In genomic region chr3:145248040-145248439, GRCm38 (mm10) we compare ENCODE assay signal across 25 mouse cellular contexts. TPM values are rescaled to one million over a fixed set of nuclear protein-coding genes. Genes with fewer than 3 reads are reported as not detected.
DNase-seq lines count a peak whose midpoint lies in the region; ATAC-seq and TF ChIP-seq lines count a peak whose summit lies in the region.
"Had no signal": no experiment of that assay in that cellular context is flagged by ENCODE, and none has a peak within 500 bp of the region (broad histone marks: within the 10 kb centered on the region; RNA-seq: fewer than 3 reads in every experiment).

No protein-coding gene starts in this region.

- no peaks in the 10 kb centered on the region for H3K36me3 ChIP-seq in embryonic facial prominence, embryonic 11.5 days (replicated peaks; ENCODE audit: control insufficient read depth, insufficient read depth, low read depth, low read length)
- no peaks in the 10 kb centered on the region for H3K36me3 ChIP-seq in embryonic facial prominence, embryonic 10.5 days (replicated peaks)
- H3K36me3 ChIP-seq in C2C12 (ENCODE audit: control insufficient read depth, insufficient read depth): no peaks in the 10 kb centered on the region
- no peaks in the 10 kb centered on the region for H3K36me3 ChIP-seq in CH12.LX (replicated peaks in 1 of 2; ENCODE audit: control insufficient read depth in 1 of 2, insufficient read depth in 1 of 2, low read length in 1 of 2)
- H3K36me3 ChIP-seq in myocyte (ENCODE audit: control insufficient read depth, insufficient read depth): no peaks in the 10 kb centered on the region
- H3K36me3 ChIP-seq in hindbrain, embryonic 13.5 days: no peaks in the 10 kb centered on the region
- H3K36me3 ChIP-seq: G1E had no signal

- TF ChIP-seq POLR2A in CH12.LX (IDR thresholded peaks at IDR 0.05; ENCODE audit: low read depth, low read length) (no peak), myocyte (IDR thresholded peaks at IDR 0.05; ENCODE audit: insufficient read length, low read depth) (no peak)

- H3K4me2 ChIP-seq in embryonic facial prominence, embryonic 11.5 days (ENCODE audit: low read depth, low read length): no peak overlapping the region
- H3K4me2 ChIP-seq in CH12.LX (ENCODE audit: insufficient read depth, low read depth, poor library complexity, severe bottlenecking): no peak overlapping the region
- H3K4me2 ChIP-seq in myocyte (ENCODE audit: low read depth): no peak overlapping the region
- H3K4me2 ChIP-seq in hindbrain, embryonic 13.5 days: no peak overlapping the region

- no peak for ATAC-seq in embryonic facial prominence, embryonic 11.5 days (replicated peaks; ENCODE audit: insufficient number of reproducible peaks, low FRiP score, low TSS enrichment, low read depth)
- no peak for ATAC-seq in hindbrain, embryonic 13.5 days (ENCODE audit: low FRiP score)
- ATAC-seq: activated CD4-positive, CD25-positive, alpha-beta regulatory T cell, adult 4 months; CD4-positive, CD25-positive, alpha-beta regulatory T cell, adult 4 months; Patski had no signal

- H3K79me3 ChIP-seq in C2C12 (ENCODE audit: low read depth): no peaks in the 10 kb centered on the region

- H3K4me1 ChIP-seq in embryonic facial prominence, embryonic 11.5 days (ENCODE audit: control insufficient read depth, insufficient read depth, low read length): no peaks in the 10 kb centered on the region
- H3K4me1 ChIP-seq in embryonic facial prominence, embryonic 10.5 days: 0 out of 2 replicates have a peak, but pooled peaks cover 3% of the 10 kb centered on the region
- H3K4me1 ChIP-seq in CH12.LX (ENCODE audit: control insufficient read depth in 1 of 2, insufficient read depth in 2 of 2): peaks cover 0 to 6% of the 10 kb centered on the region in 2 experiments; a peak in 2 of 4 replicates
- no peaks in the 10 kb centered on the region for H3K4me1 ChIP-seq in hindbrain, embryonic 13.5 days (replicated peaks)

- H3K79me2 ChIP-seq in C2C12 (ENCODE audit: control insufficient read depth, insufficient read depth) (no peaks in the 10 kb centered on the region), CH12.LX (replicated peaks; ENCODE audit: control insufficient read depth, extremely low read depth, insufficient read depth, poor library complexity, severe bottlenecking) (no peaks in the 10 kb centered on the region), myocyte (ENCODE audit: control insufficient read depth, insufficient read depth) (no peaks in the 10 kb centered on the region)

- TF ChIP-seq CTCF in C2C12 (IDR thresholded peaks at IDR 0.05; ENCODE audit: control insufficient read depth, insufficient read depth, insufficient read length) (no peak), CH12.LX (conservative IDR thresholded peaks at IDR 0.05 in 1 of 2, IDR thresholded peaks at IDR 0.05 in 1 of 2; ENCODE audit: low read depth in 2 of 2, low read length in 2 of 2) (no peak)

- WGBS in embryonic facial prominence, embryonic 11.5 days: 71% methylated on average over 2 of the region's 2 CpGs
- 78% methylated on average over 2 of the region's 2 CpGs for WGBS in embryonic facial prominence, embryonic 10.5 days
- 93% methylated on average over 2 of the region's 2 CpGs for WGBS in hindbrain, embryonic 13.5 days

- dilution Hi-C loops in CH12.LX (cut with MboI; ENCODE audit: extremely low pct_ligation_motif_present, extremely low pct_unique_long_range_greater_than_20kb, low sequenced_read_pairs): no loop called here

- H3K27ac ChIP-seq in embryonic facial prominence, embryonic 11.5 days (replicated peaks; ENCODE audit: low read depth, low read length): no peak overlapping the region
- no peak overlapping the region for H3K27ac ChIP-seq in embryonic facial prominence, embryonic 10.5 days (replicated peaks)
- H3K27ac ChIP-seq in CH12.LX (ENCODE audit: insufficient read depth, low read depth): no peak overlapping the region
- no peak overlapping the region for H3K27ac ChIP-seq in hindbrain, embryonic 13.5 days

- H3ac ChIP-seq in C2C12 (ENCODE audit: control insufficient read depth, insufficient read length, low read depth): no peak overlapping the region
- no peak overlapping the region for H3ac ChIP-seq in myocyte (ENCODE audit: control insufficient read depth, insufficient read length)

- in situ Hi-C loops in CH12.LX (cut with MboI; ENCODE audit: low pct_ligation_motif_present, low pct_unique_long_range_greater_than_20kb, low sequenced_read_pairs): no loop called here

- TF ChIP-seq EP300 in CH12.LX (IDR thresholded peaks at IDR 0.05; ENCODE audit: low read length): no peak

- H3K9ac ChIP-seq in embryonic facial prominence, embryonic 11.5 days (replicated peaks; ENCODE audit: low read length): no peak overlapping the region
- no peak overlapping the region for H3K9ac ChIP-seq in CH12.LX (ENCODE audit: insufficient read depth, low read depth)
- no peak overlapping the region for H3K9ac ChIP-seq in hindbrain, embryonic 13.5 days

- no peaks in the 10 kb centered on the region for H3K27me3 ChIP-seq in embryonic facial prominence, embryonic 11.5 days (ENCODE audit: control insufficient read depth, insufficient read depth, low read length)
- H3K27me3 ChIP-seq in embryonic facial prominence, embryonic 10.5 days (replicated peaks; ENCODE audit: low read depth, poor library complexity, severe bottlenecking): no peaks in the 10 kb centered on the region
- H3K27me3 ChIP-seq in C2C12 (ENCODE audit: control insufficient read depth, insufficient read depth, insufficient read length): no peaks in the 10 kb centered on the region
- no peaks in the 10 kb centered on the region for H3K27me3 ChIP-seq in CH12.LX (replicated peaks)
- no peaks in the 10 kb centered on the region for H3K27me3 ChIP-seq in myocyte (ENCODE audit: control insufficient read depth, insufficient read depth, insufficient read length)
- H3K27me3 ChIP-seq in hindbrain, embryonic 13.5 days: no peaks in the 10 kb centered on the region

- no peaks in the 10 kb centered on the region for H3K9me3 ChIP-seq in embryonic facial prominence, embryonic 11.5 days (replicated peaks; ENCODE audit: control insufficient read depth, low read length)
- no peaks in the 10 kb centered on the region for H3K9me3 ChIP-seq in embryonic facial prominence, embryonic 10.5 days
- H3K9me3 ChIP-seq in CH12.LX (replicated peaks; ENCODE audit: low read length): no peaks in the 10 kb centered on the region
- no peaks in the 10 kb centered on the region for H3K9me3 ChIP-seq in hindbrain, embryonic 13.5 days
- H3K9me3 ChIP-seq: G1E had no signal

- peak; percentile 15 for DNase-seq in embryonic facial prominence, embryonic 11.5 days (ENCODE audit: low spot score)
- DNase-seq in embryonic facial prominence, embryonic 10.5 days (ENCODE audit: low spot score): no peak
- DNase-seq in CH12.LX (ENCODE audit: extremely low read depth): no peak
- no peak for DNase-seq in frontal cortex, postnatal 25 days (ENCODE audit: low spot score in 2 of 2)
- DNase-seq in thymus, postnatal 10 days (ENCODE audit: low spot score in 2 of 2): no peak
- DNase-seq: adrenal gland, adult 2 months; adrenal gland, adult 8-10 months; adrenal gland, postnatal 10 days; adrenal gland, postnatal 14 days; adrenal gland, postnatal 25 days; adrenal gland, postnatal 36 days; B cell, adult 2 months; cerebellum, adult 11 months; cerebellum, adult 11-12 months; cerebellum, adult 18-20 months; cerebellum, adult 2 months had no signal

- H3K4me3 ChIP-seq in embryonic facial prominence, embryonic 11.5 days (ENCODE audit: low read depth, low read length): no peak overlapping the region
- no peak overlapping the region for H3K4me3 ChIP-seq in embryonic facial prominence, embryonic 10.5 days
- H3K4me3 ChIP-seq in C2C12 (ENCODE audit: insufficient read depth, poor library complexity, severe bottlenecking) (no peak overlapping the region), CH12.LX (replicated peaks in 1 of 3; ENCODE audit: low read depth in 2 of 3, low read length in 2 of 3, poor library complexity in 1 of 3) (no peak overlapping the region), myocyte (no peak overlapping the region)
- no peak overlapping the region for H3K4me3 ChIP-seq in hindbrain, embryonic 13.5 days

- TF ChIP-seq RAD21 in CH12.LX (IDR thresholded peaks at IDR 0.05; ENCODE audit: low read depth, low read length): no peak

TF ChIP-seq in C2C12, 6 proteins besides CTCF, POLR2A, EP300 and RAD21:
- TF ChIP-seq CEBPB (IDR thresholded peaks at IDR 0.05; ENCODE audit: low read depth) (no peak), USF1 (IDR thresholded peaks at IDR 0.05; ENCODE audit: low read depth) (peak; percentile 30)
TF ChIP-seq in C2C12: peak in this region for 1.

TF ChIP-seq in CH12.LX, 34 proteins besides CTCF, POLR2A, EP300 and RAD21:
- peak; percentile 76 for TF ChIP-seq USF2 (conservative IDR thresholded peaks at IDR 0.05; ENCODE audit: low read depth, low read length)
- TF ChIP-seq TCF12 (IDR thresholded peaks at IDR 0.05; ENCODE audit: low read depth, low read length): no peak
- no peak for TF ChIP-seq NRF1 (IDR thresholded peaks at IDR 0.05; ENCODE audit: low read depth, low read length)
- TF ChIP-seq USF1 (IDR thresholded peaks at IDR 0.05; ENCODE audit: low read depth, low read length): peak; percentile 65
- TF ChIP-seq POLR2AphosphoS2 (IDR thresholded peaks at IDR 0.05; ENCODE audit: low read depth, low read length): no peak
- peak; percentile 75 for TF ChIP-seq BHLHE40 (IDR thresholded peaks at IDR 0.05; ENCODE audit: low read depth, low read length)
- no peak for TF ChIP-seq CHD1 (IDR thresholded peaks at IDR 0.05; ENCODE audit: low read depth, low read length)

TF ChIP-seq in myocyte, 11 proteins besides CTCF, POLR2A, EP300 and RAD21 (continues in another document):
- TF ChIP-seq E2F4 (IDR thresholded peaks at IDR 0.05; ENCODE audit: insufficient read depth) (no peak), MYOG (IDR thresholded peaks at IDR 0.05; ENCODE audit: control insufficient read depth in 1 of 3, insufficient read depth in 1 of 3, insufficient read length in 2 of 3, low read depth in 2 of 3) (no peak), MAX (IDR thresholded peaks at IDR 0.05; ENCODE audit: low read depth) (no peak), MYOD1 (IDR thresholded peaks at IDR 0.05; ENCODE audit: control insufficient read depth in 1 of 3, insufficient read length in 2 of 3, low read depth in 2 of 3) (no peak), REST (IDR thresholded peaks at IDR 0.05; ENCODE audit: insufficient read depth, insufficient read length) (no peak), SRF (IDR thresholded peaks at IDR 0.05; ENCODE audit: control insufficient read depth, insufficient read length, low read depth) (no peak), TCF3 (IDR thresholded peaks at IDR 0.05; ENCODE audit: insufficient read length, low read depth) (no peak), TCF12 (IDR thresholded peaks at IDR 0.05; ENCODE audit: insufficient read depth, poor library complexity, severe bottlenecking) (no peak)

RNA-seq across cellular contexts. Expression of gene Col24a1, which starts 44.2 kb away (rescaled TPM):
- 1.9 and 2.1 TPM in 2 replicates for polyA plus RNA-seq in embryonic facial prominence, embryonic 11.5 days (2014; fragmentation: Nextera tagmentation; extraction: Ambion mirVana)
- 1.1 TPM in 2 replicates for polyA plus RNA-seq in embryonic facial prominence, embryonic 10.5 days (2016; fragmentation: Nextera tagmentation; extraction: Ambion mirVana)
- 0.01 TPM for polyA plus RNA-seq in C2C12 (2012; fragmentation: generic; extraction: Trizol)
- total RNA-seq in CH12.LX (2012; rRNA removed): not detected in 2 replicates
- total RNA-seq in CH12.LX (2014; rRNA removed): not detected in 2 replicates
- polyA plus RNA-seq in CH12.LX (2012; ENCODE audit: insufficient read length, low read depth): 0.10 TPM in 1 of 2 replicates, not detected in the other
- polyA plus RNA-seq in myocyte (2012; fragmentation: generic; extraction: Trizol): 0.40 TPM
- 0.45 and 0.62 TPM in 2 replicates for polyA plus RNA-seq in hindbrain, embryonic 13.5 days (2015; fragmentation: Nextera tagmentation; extraction: Ambion mirVana)
- total RNA-seq: adrenal gland, adult 18-20 months; adrenal gland, adult 8-10 months; adrenal gland, postnatal 36 days; MEL had no signal
- polyA plus RNA-seq: activated CD4-positive, CD25-positive, alpha-beta regulatory T cell, adult 4 months; CD4-positive, CD25-positive, alpha-beta regulatory T cell, adult 4 months; G1E had no signal
